10 mouse cellular contexts compared by ENCODE assay signal in genomic region chr1:177445461-177446130, GRCm38 (mm10). TPM values are rescaled to one million over a fixed set of nuclear protein-coding genes. Genes with fewer than 3 reads are reported as not detected.
DNase-seq lines count a peak whose midpoint lies in the region; ATAC-seq and TF ChIP-seq lines count a peak whose summit lies in the region.
"Had no signal": no experiment of that assay in that cellular context is flagged by ENCODE, and none has a peak within 500 bp of the region (broad histone marks: within the 10 kb centered on the region; RNA-seq: fewer than 3 reads in every experiment).

No protein-coding gene starts in this region.

- 47% methylated on average over 7 of the region's 7 CpGs for WGBS in heart, embryonic 12.5 days
- WGBS in bone marrow, adult 2 months, result 26% methylated on average over 7 of the region's 7 CpGs
- 15% methylated on average over 7 of the region's 7 CpGs for WGBS in forebrain, embryonic 16.5 days
- 39% methylated on average over 7 of the region's 7 CpGs for WGBS in midbrain, postnatal 0 days

- no peaks in the 10 kb centered on the region for H3K27me3 ChIP-seq in heart, embryonic 12.5 days (replicated peaks)
- H3K27me3 ChIP-seq in forebrain, embryonic 16.5 days (replicated peaks; ENCODE audit: control insufficient read depth, insufficient read depth, low read length), result no peaks in the 10 kb centered on the region
- no peaks in the 10 kb centered on the region for H3K27me3 ChIP-seq in midbrain, postnatal 0 days (ENCODE audit: insufficient read depth, low read length)

- no peaks in the 10 kb centered on the region for H3K9me3 ChIP-seq in heart, embryonic 12.5 days (replicated peaks)
- no peaks in the 10 kb centered on the region for H3K9me3 ChIP-seq in forebrain, embryonic 16.5 days (ENCODE audit: control insufficient read depth, low read length)
- H3K9me3 ChIP-seq in midbrain, postnatal 0 days (ENCODE audit: low read length), result no peaks in the 10 kb centered on the region

- H3K4me2 ChIP-seq in heart, embryonic 12.5 days, result peak overlapping the region; percentile 40; the same call in 1 of the 2 replicates
- peak overlapping the region; percentile 45 for H3K4me2 ChIP-seq in forebrain, embryonic 16.5 days (ENCODE audit: low read length)
- peak overlapping the region; percentile 33 for H3K4me2 ChIP-seq in midbrain, postnatal 0 days (ENCODE audit: low read depth, low read length, poor library complexity, severe bottlenecking)

- TF ChIP-seq POLR2A in bone marrow, adult 2 months (IDR thresholded peaks at IDR 0.05; ENCODE audit: borderline replicate concordance, control insufficient read depth, low read depth, low read length), result no peak

- intact Hi-C loops in heart, postnatal 14 days (cut with DNase I), result loop anchor here (10.0 kb wide), 1 partner anchor 239 kb away; no protein-coding TSS in a partner anchor

- ATAC-seq in heart, embryonic 12.5 days (ENCODE audit: insufficient number of reproducible peaks, low FRiP score), result no peak
- no peak for ATAC-seq in forebrain, embryonic 16.5 days
- no peak for ATAC-seq in midbrain, postnatal 0 days (ENCODE audit: low FRiP score)

- peaks cover 37% of the 10 kb centered on the region for H3K4me1 ChIP-seq in heart, embryonic 12.5 days (replicated peaks)
- peaks cover 3% of the 10 kb centered on the region; the same call in 1 of the 2 replicates for H3K4me1 ChIP-seq in bone marrow, adult 2 months (ENCODE audit: control insufficient read depth, insufficient read depth, low read length)
- peaks cover 27% of the 10 kb centered on the region for H3K4me1 ChIP-seq in forebrain, embryonic 16.5 days (replicated peaks; ENCODE audit: control insufficient read depth, insufficient read depth, low read length)
- peaks cover 6% of the 10 kb centered on the region; the same call in 1 of the 2 replicates for H3K4me1 ChIP-seq in midbrain, postnatal 0 days (ENCODE audit: insufficient read depth, low read length)

- no peak for DNase-seq in heart, postnatal 14 days
- no peak for DNase-seq in midbrain, postnatal 0 days (ENCODE audit: low spot score)
- no peak for DNase-seq in c-Kit-positive CD71-positive TER-119-positive erythroid progenitor cells, embryonic 14.5 days (ENCODE audit: low spot score)
- DNase-seq in T-cell, adult 2 months (ENCODE audit: low spot score), result no peak
- DNase-seq in cerebellum, postnatal 4 days (ENCODE audit: low spot score in 2 of 2), result no peak
- DNase-seq: adrenal gland, adult 2 months; right cerebral cortex, adult 18-20 months had no signal

- H3K36me3 ChIP-seq in heart, embryonic 12.5 days, result peaks cover 20% of the 10 kb centered on the region
- peaks cover 3% of the 10 kb centered on the region; the same call in 1 of the 2 replicates for H3K36me3 ChIP-seq in forebrain, embryonic 16.5 days (ENCODE audit: control insufficient read depth, insufficient read depth)
- peaks cover 4% of the 10 kb centered on the region; the same call in 1 of the 2 replicates for H3K36me3 ChIP-seq in midbrain, postnatal 0 days (ENCODE audit: insufficient read depth, low read length)

- H3K9ac ChIP-seq in heart, embryonic 12.5 days, result no peak overlapping the region; the same call in 1 of the 2 replicates
- H3K9ac ChIP-seq in forebrain, embryonic 16.5 days (replicated peaks; ENCODE audit: low read depth, low read length), result peak overlapping the region; percentile 74
- no peak overlapping the region for H3K9ac ChIP-seq in midbrain, postnatal 0 days (replicated peaks; ENCODE audit: low read length, poor library complexity, severe bottlenecking)

- no peak overlapping the region for H3K27ac ChIP-seq in heart, embryonic 12.5 days (ENCODE audit: poor library complexity, severe bottlenecking)
- peak overlapping the region; percentile 23; the same call in 1 of the 2 replicates for H3K27ac ChIP-seq in bone marrow, adult 2 months (ENCODE audit: control insufficient read depth, insufficient read depth, low read depth, low read length, poor library complexity)
- H3K27ac ChIP-seq in forebrain, embryonic 16.5 days (ENCODE audit: low read length), result peak overlapping the region; percentile 96
- H3K27ac ChIP-seq in midbrain, postnatal 0 days (ENCODE audit: low read depth, low read length), result no peak overlapping the region

- TF ChIP-seq CTCF in bone marrow, adult 2 months (IDR thresholded peaks at IDR 0.05; ENCODE audit: control insufficient read depth, insufficient read depth, low read length), result no peak
- TF ChIP-seq CTCF in midbrain, postnatal 0 days (IDR thresholded peaks at IDR 0.05), result no peak

- H3K4me3 ChIP-seq in heart, embryonic 12.5 days, result no peak overlapping the region
- H3K4me3 ChIP-seq in bone marrow, adult 2 months (replicated peaks; ENCODE audit: control insufficient read depth, low read depth, low read length), result no peak overlapping the region
- H3K4me3 ChIP-seq in forebrain, embryonic 16.5 days (replicated peaks; ENCODE audit: low read length), result peak overlapping the region; percentile 64
- peak overlapping the region; percentile 17; the same call in 1 of the 2 replicates for H3K4me3 ChIP-seq in midbrain, postnatal 0 days (ENCODE audit: low read depth, low read length)

RNA-seq across cellular contexts. Expression of gene Zbtb18, which starts 3.4 kb away (rescaled TPM):
- 1.5 and 1.6 TPM in 2 replicates for polyA plus RNA-seq in heart, embryonic 12.5 days (2016; fragmentation: Nextera tagmentation; extraction: Ambion mirVana)
- total RNA-seq in heart, postnatal 14 days (2021), result 10 to 100 TPM; 35.1 to 35.8 TPM
- polyA plus RNA-seq in bone marrow, adult 2 months (2011; ENCODE audit: insufficient read depth, insufficient read length, low replicate concordance, missing spikeins), result 14.3 and 17.9 TPM in 2 replicates
- 111 and 146 TPM in 2 replicates for polyA plus RNA-seq in forebrain, embryonic 16.5 days (2015; fragmentation: Nextera tagmentation; extraction: Ambion mirVana)
- 24.7 and 56.7 TPM in 2 replicates for total RNA-seq in midbrain, postnatal 0 days (2014; rRNA removed)
- polyA plus RNA-seq in midbrain, postnatal 0 days (2015; fragmentation: Nextera tagmentation; extraction: Ambion mirVana), result 3.5 and 3.6 TPM in 2 replicates

Comparison
In these comparisons a context has a peak if more than half of its experiments do, and no peak if none do; other contexts are left out.
1. H3K27ac ChIP-seq: peak in bone marrow, adult 2 months (single experiment) and forebrain, embryonic 16.5 days (single experiment); none in heart, embryonic 12.5 days (single experiment) and midbrain, postnatal 0 days (single experiment).
2. H3K4me3 ChIP-seq: peak in forebrain, embryonic 16.5 days (single experiment) and midbrain, postnatal 0 days (single experiment); none in heart, embryonic 12.5 days (single experiment) and bone marrow, adult 2 months (single experiment).
3. Peak in every context shown above with its lines, with median percentiles within 50 percentile points of each other: H3K4me2 ChIP-seq.